Mouse (Mus musculus) spleen, adult 2 months (tissue): ENCODE results near the gene Tle4.

Experiments used
- CTCF ChIP-seq: fragments of 200-500 bp; IDR thresholded peaks from 2 replicates; pipeline ENCODE4 v1.5.1; 2011; ENCODE audit warnings: mild to moderate bottlenecking, inconsistent platforms; ENCODE audit not compliant: insufficient read depth, insufficient read length, insufficient replicate concordance; ENCODE audit errors: extremely low read depth
- POLR2A ChIP-seq: fragments of 200-500 bp; IDR thresholded peaks from 2 replicates; pipeline ENCODE4 v1.6.1; 2011; ENCODE audit warnings: low read depth, low read length, inconsistent platforms

- TF ChIP-seq CTCF (no peak), POLR2A (no peak)
These were observed 156.0 kb downstream of the Tle4 start for GRCm38 (mm10) chr19:14441861-14442260.
